Mouse (Mus musculus) naive thymus-derived CD4-positive, alpha-beta T cell, adult 2 months (primary cell): ENCODE results near the gene Tcf20.

Source experiments
- DNase-seq: peaks from one replicate; pipeline ENCODE4 v3.0.0-alpha.2; 2011; ENCODE audit warnings: low read depth

Gene Tcf20

GRCm38 (mm10) chr15:82923531-82923930, 64.1 kb downstream of the Tcf20 start:
- DNase-seq: no peak

GRCm38 (mm10) chr15:82922755-82923154, 64.9 kb downstream of the Tcf20 start:
- peak; percentile 41 for DNase-seq

DNA sequence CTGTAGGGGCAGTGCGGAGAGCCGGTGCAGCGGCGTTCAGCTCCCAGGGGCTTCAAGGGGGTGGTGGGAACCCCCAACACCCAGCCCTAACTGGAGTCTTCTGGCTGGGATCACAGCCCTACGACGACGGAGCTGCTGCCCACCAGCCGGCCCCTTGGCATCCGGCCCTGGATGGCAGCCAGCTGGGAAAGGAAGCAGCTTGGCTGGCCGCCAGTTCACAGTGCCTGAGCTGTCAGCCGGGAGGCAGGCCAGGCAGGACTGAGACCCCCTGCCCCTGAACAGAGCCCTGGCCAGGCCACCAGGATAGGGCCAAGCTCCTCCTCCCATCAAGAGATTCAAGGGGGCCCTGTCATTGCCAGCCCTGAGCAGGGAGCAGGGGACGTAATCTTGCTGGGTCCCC, 65.6 kb downstream of the Tcf20 start:
- DNase-seq: peak; percentile 63

DNA sequence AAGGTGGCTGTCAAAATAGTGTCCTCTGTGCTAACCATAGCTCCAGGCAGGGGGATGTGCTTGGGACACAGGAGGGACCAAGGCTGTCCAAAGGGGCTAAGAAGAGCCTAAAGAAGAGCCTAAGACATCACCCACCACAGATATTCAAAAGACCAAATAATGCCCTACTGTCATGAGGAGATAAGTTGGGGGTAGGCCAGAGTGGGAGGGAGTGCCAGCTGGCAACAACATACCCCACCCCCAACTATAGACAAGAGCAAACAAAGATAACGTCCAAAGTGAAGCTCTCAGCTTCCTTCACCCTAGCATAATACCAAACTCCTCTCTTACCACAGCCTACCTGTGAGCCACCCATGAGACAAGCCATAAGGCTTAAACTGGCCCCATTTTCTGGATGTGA, 66.1 kb downstream of the Tcf20 start:
- DNase-seq: no peak

DNA sequence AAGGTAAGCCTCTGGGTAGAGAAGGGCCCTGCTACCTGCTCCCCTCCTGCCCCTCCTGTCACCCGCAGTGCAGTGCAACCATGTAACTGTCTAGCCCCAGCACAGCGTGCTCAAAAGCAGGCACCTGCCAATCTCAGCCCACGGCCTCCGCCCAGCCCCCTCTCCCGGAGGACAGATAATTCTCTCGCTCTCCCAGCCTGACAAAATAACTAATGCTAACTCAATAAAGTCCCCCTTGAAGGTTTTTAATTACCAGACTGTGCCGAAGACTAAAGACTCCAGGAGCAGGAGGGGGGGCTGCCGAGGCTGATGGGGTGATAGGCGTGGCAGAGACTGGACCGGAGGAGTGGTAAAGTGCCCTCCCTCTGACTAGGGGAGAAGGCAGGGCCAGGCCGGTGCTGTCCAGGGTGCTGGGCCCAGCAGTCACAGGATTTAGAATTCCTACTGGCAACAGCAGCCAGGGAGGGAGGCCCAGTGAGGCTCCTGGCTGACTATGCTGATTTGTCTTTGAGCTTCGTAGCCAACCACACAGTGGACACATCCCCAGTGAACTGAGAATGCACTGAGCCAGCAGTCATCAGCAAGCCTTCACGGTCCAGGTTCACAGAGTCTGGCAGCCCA, 66.7 kb downstream of the Tcf20 start:
- no peak for DNase-seq

DNA sequence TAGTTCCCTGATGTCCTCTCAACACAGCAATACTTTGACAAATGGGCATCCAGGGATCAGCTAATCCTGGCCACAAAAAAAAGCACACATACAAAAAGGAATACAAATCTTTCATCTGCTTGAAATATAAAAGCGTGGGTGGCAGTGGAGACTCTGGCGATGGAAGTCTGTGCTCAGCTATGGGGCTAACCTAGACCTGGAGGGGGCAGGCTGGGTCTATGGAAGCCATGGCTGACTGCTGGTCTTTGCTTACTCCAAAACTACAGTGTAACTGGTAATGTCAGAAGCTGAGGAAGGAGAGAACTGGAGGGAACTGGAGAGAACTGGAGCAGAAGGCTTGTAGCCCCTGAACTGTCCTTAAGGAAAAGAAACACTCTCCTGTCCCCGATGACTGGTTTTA, 69.7 kb downstream of the Tcf20 start:
- DNase-seq: no peak

GRCm38 (mm10) chr15:82917207-82917844, 70.3 kb downstream of the Tcf20 start:
- DNase-seq: no peak

DNA sequence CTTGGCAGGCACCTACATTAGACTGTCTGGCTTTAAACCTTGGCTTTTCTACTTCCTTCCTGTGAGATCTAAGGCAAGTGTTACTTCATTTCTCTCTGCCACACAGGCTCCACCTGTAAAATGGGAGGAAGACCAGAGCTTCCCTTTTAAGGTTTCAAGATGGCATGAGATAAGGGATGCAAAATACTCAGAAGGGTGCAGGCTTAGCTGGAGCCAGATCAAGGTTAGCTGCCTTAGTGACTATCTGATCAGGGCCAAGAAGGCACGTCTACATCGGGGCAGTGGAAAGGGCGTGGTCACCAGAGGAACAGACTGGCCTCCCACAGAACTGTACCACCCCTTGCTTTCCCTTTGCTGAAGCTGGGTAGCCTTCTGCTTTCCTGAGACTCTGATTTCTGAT, 73.2 kb downstream of the Tcf20 start:
- peak; percentile 77 for DNase-seq

- peak; percentile 77 for DNase-seq
These were observed 75.7 kb downstream of the Tcf20 start for GRCm38 (mm10) chr15:82911965-82912337.

GRCm38 (mm10) chr15:82911001-82911964, 76.4 kb downstream of the Tcf20 start:
- DNase-seq: no peak

DNA sequence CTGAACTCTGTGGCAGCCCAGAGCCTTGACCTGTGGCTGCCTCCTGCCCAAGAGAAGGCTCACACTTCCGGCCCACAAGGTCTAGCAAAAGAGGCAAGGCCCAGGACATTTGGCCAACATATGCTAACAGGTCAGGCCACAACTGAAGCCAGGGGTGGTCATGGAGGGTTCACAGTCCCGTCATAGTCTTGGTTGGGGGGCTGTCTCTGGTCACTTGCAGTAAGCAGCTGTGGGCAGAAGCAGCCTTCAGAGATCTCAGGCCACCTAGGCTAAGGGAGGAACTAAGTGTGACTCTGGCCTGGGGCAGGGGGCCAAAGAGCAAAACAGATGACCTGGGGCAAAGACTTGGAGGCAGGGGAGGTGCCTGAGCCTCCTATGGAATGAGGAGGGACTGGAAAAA, 77.1 kb downstream of the Tcf20 start:
- DNase-seq: no peak

- no peak for DNase-seq
These were observed 77.9 kb downstream of the Tcf20 start for GRCm38 (mm10) chr15:82909791-82910190.

GRCm38 (mm10) chr15:82908521-82908920, 79.2 kb downstream of the Tcf20 start:
- no peak for DNase-seq

- DNase-seq: no peak
These were observed 80.4 kb downstream of the Tcf20 start for GRCm38 (mm10) chr15:82907306-82907705.

- DNase-seq: peak; percentile 40
These were observed 81.1 kb downstream of the Tcf20 start for GRCm38 (mm10) chr15:82906574-82907061.

GRCm38 (mm10) chr15:82905431-82906395, 82.0 kb downstream of the Tcf20 start:
- DNase-seq: no peak

DNA sequence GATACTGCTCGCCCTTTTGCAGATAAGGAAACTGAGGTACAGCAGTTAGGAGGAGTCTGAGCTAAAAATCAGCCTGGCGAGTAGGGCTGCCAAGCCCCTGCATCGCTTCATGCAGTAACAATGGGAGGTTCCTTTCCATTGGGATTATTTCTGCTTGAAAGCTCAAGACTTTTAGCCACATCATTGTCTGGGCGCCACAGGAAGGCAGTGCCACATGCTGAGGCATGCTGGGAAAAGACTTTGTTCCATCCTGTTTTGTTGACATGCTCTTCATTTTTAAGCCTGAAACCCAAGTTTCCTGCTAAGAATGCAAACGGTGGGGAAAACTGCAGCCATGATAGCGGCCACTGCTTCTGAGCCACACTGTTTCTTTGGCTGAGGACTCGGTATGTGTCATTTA, 83.1 kb downstream of the Tcf20 start:
- peak; percentile 47 for DNase-seq

DNA sequence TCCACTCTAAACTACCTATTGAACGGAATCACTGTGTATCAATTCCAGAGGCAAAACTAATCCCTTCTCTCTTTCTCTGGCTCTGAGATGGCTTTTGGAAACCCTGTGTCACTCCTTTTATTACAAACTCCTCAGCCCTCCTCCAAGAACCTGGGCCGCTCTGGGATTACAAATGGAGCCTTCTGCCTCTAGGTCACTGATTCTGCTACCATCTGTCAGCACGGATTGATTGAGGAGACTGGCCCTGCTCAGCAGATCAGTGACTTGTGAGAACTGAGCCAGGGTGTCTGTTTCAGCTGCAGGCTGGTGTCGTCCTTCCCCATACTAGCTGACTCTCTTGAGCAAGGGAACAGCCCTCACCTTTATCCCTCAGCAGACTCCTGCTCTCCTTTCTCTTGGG, 85.2 kb downstream of the Tcf20 start:
- no peak for DNase-seq

GRCm38 (mm10) chr15:82901306-82901705, 86.4 kb downstream of the Tcf20 start:
- no peak for DNase-seq

GRCm38 (mm10) chr15:82900331-82900730, 87.3 kb downstream of the Tcf20 start:
- DNase-seq: no peak

DNA sequence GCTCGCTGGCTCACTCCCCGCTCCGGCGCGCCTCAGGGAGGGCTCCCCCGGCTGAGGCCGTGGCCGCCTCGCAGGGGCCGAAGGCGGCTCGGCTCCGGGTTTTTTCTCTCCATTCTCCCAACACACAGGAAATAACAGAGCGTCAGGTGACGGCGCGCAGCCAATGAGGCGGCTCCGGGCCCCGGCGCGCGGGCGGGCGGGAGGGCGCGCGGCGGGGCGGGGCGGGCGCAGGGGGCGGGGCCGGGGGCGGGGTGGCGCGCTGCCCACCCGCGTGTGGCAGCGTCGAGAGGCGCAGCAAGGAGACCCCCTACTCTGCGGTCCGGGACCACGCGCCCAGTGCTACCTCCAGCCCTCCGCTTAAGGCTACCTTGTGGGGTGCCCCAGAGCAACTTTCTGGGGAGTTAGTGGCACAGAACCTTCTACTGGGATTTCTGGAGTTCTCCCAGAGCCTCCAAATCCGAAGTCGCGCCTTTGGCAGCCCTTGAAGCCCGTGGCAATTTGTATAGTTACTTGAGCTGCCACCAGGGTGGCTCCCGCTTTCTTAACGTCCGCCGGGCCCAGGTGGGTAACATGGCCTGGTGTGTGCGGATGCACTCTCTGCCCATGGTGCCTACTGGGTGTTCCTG, 87.9 kb downstream of the Tcf20 start:
- DNase-seq: peak; percentile 88
